Mouse (Mus musculus) G1E (cell line): ENCODE results near the gene Rnf126. TPM values are rescaled to one million over a fixed set of nuclear protein-coding genes. Genes with fewer than 3 reads are reported as not detected.
"Not testable (repeated sequence)": the region's sequence is repeated elsewhere in the genome, so short reads cannot be mapped to it uniquely, and the experiment has no call there.

Experiments used
- ATAC-seq: 2 replicates; pipeline ENCODE4 v1.8.0; 2016; ENCODE audit warnings: mild to moderate bottlenecking; ENCODE audit not compliant: insufficient number of reproducible peaks, poor library complexity, low FRiP score, severe bottlenecking; ENCODE audit errors: extremely low read depth
- DNase-seq: peaks from one replicate; pipeline ENCODE4 v3.0.0; 2012; ENCODE audit warnings: low spot score
- H3K27me3 ChIP-seq: 2 replicates; pipeline ENCODE4 v1.6.1; 2012; ENCODE audit warnings: mild to moderate bottlenecking, low read length, inconsistent platforms; ENCODE audit not compliant: insufficient read depth
- H3K36me3 ChIP-seq: replicated peaks from 2 replicates; pipeline ENCODE3; 2012; ENCODE audit warnings: mild to moderate bottlenecking, inconsistent platforms
- H3K4me1 ChIP-seq: 2 replicates; pipeline ENCODE4 v1.6.1; 2012; ENCODE audit warnings: low read depth, low read length, inconsistent platforms, mixed read lengths; ENCODE audit not compliant: insufficient read depth
- H3K4me3 ChIP-seq: 2 replicates; pipeline ENCODE4 v1.5.1; 2012; ENCODE audit warnings: low read depth, mild to moderate bottlenecking, inconsistent platforms, low read length, moderate library complexity, mixed read lengths
- H3K9me3 ChIP-seq: replicated peaks from 2 replicates; pipeline ENCODE4 v1.6.1; 2012; ENCODE audit warnings: inconsistent platforms
- CTCF ChIP-seq: IDR thresholded peaks from 2 replicates; pipeline ENCODE4 v1.5.1; 2012; ENCODE audit warnings: low read depth, low read length, inconsistent platforms, mixed read lengths
- GATA1 ChIP-seq: IDR thresholded peaks from 2 replicates; pipeline ENCODE4 v1.6.1; 2012; ENCODE audit warnings: borderline replicate concordance, low read length, inconsistent platforms, mixed read lengths
- GATA2 ChIP-seq: IDR thresholded peaks from 2 replicates; pipeline ENCODE4 v1.6.1; 2012; ENCODE audit warnings: low read depth, low read length, inconsistent platforms, borderline replicate concordance
- POLR2AphosphoS5 ChIP-seq: IDR thresholded peaks from 2 replicates; pipeline ENCODE4 v1.6.1; 2012; ENCODE audit warnings: low read depth, low read length, inconsistent platforms; ENCODE audit not compliant: insufficient replicate concordance
- TAL1 ChIP-seq: conservative IDR thresholded peaks from 2 replicates; pipeline ENCODE4 v1.6.1; 2012; ENCODE audit warnings: low read depth, low read length, inconsistent platforms, mixed read lengths
- polyA plus RNA-seq: library from polyadenylated mRNA; stranded (reverse); fragments of >175 nt; gene quantifications from 2 replicates; pipeline ENCODE4 v1.2.3, GENCODE M21; 2012
- total RNA-seq, 2 experiments: library from RNA; stranded (forward) in 1 of 2; stranded (reverse) in 1 of 2; fragments of 200-1000 nt in 1 of 2; fragments of >200 nt in 1 of 2; fragmentation: Nextera tagmentation in 1 of 2; gene quantifications; 2 replicates each; pipeline ENCODE4 v1.2.3; 2014 to 2017

Rnf126 gene
- total and polyA plus RNA-seq, 3 experiments: 23.5 to 353 (median 109) TPM

DNA sequence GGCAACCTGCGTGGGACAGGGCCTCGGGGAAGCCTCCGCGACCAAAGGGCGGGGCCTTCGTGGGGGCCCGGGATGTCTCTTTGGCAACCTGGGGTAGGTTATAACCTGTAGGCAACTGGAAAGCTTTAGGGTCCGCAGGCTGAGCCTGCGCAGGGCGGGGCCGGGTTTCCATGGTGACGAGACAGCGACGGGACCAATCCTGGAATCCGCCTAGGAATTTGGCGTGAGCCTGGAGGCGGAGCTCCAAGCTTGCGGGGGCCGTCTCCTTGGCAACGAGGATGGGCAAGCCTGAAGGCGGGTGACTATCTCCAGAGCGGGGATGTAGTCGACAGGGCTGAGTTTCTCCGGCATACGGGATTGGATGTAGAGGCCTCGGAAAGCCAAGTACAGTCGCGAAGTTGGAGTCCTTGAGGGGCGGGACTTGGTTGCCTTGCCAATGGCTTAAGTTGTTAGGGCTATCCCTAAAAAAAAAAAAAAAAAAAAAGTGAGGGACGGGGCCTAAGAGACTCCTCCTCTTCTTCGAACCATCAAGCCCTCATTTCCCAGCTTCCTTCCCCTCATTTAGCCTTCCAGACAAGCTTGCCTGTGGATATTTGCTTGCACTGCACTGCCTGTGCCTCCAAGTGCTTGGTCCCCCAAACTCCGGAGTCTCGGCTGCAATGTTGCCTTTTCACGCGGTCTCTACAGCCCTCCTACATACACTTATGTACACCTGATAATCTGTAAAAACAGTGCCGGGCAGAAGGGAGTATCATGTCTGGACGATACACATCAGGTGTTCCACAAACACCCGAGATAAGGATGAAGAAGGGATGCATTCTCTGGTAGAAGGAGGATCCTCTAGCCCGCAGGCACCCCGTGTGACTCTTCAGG, 856 bp upstream of the Rnf126 start:
- Histone ChIP-seq H3K27me3 (peaks cover 5% of the 10 kb centered on the region; the same call in 1 of the 2 replicates), H3K36me3 (peaks cover 34% of the 10 kb centered on the region), H3K9me3 (peaks cover 6% of the 10 kb centered on the region), H3K4me1 (peaks cover 59% of the 10 kb centered on the region), H3K4me3 (peak overlapping the region; percentile 98)
- DNase-seq (peak; percentile 40), ATAC-seq (no peak)
- TF ChIP-seq POLR2AphosphoS5: no peak
- no peak for TF ChIP-seq GATA2
- TF ChIP-seq TAL1: no peak
- no peak for TF ChIP-seq CTCF
- TF ChIP-seq GATA1: no peak

DNA sequence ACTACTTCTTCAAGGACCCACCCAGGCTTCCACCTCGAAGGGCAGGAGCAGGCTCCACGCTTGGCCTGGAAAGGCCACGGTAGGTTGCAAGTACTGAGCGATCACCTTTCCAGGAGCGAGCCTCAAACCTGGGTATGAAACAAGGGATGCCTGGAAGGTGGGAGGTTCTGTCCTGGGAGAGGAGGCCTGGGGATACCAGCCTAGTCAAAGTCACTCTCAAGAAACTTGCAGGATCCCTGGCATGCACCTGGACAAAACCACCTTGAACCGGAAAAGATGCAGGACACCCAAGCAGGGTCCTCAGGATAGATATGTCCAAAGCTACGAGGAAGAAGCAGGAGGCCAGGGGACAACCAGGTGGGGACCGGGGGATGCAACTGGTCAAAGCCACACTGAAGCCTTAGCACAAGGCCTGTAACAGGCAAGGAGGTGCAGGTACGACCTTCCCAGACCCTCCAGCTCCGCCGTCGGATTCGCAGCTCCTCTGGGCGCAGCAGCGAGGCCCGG, 698 bp downstream of the Rnf126 start:
- TF ChIP-seq TAL1: no peak
- no peak for TF ChIP-seq CTCF
- no peak for TF ChIP-seq GATA2
- TF ChIP-seq GATA1: no peak
- TF ChIP-seq POLR2AphosphoS5: no peak
- Histone ChIP-seq H3K36me3 (peaks cover 49% of the 10 kb centered on the region), H3K4me3 (peak overlapping the region; percentile 98), H3K4me1 (peaks cover 59% of the 10 kb centered on the region), H3K27me3 (no peaks in the 10 kb centered on the region), H3K9me3 (no peaks in the 10 kb centered on the region)
- ATAC-seq (no peak), DNase-seq (no peak)

GRCm38 (mm10) chr10:79765228-79765745, 1.5 kb downstream of the Rnf126 start:
- TF ChIP-seq POLR2AphosphoS5: no peak
- no peak for TF ChIP-seq GATA1
- TF ChIP-seq TAL1: no peak
- no peak for TF ChIP-seq CTCF
- TF ChIP-seq GATA2: no peak
- Histone ChIP-seq H3K4me1 (peaks cover 56% of the 10 kb centered on the region), H3K9me3 (no peaks in the 10 kb centered on the region), H3K27me3 (no peaks in the 10 kb centered on the region), H3K36me3 (peaks cover 56% of the 10 kb centered on the region), H3K4me3 (peak overlapping the region; percentile 98)
- no peak for DNase-seq
- no peak for ATAC-seq

GRCm38 (mm10) chr10:79764234-79764633, 2.5 kb downstream of the Rnf126 start:
- Histone ChIP-seq H3K4me3 (peak overlapping the region; percentile 56; the same call in 1 of the 2 replicates), H3K9me3 (no peaks in the 10 kb centered on the region), H3K4me1 (peaks cover 56% of the 10 kb centered on the region), H3K27me3 (no peaks in the 10 kb centered on the region), H3K36me3 (peaks cover 65% of the 10 kb centered on the region)
- TF ChIP-seq POLR2AphosphoS5 (no peak), TAL1 (no peak), CTCF (no peak), GATA2 (no peak), GATA1 (no peak)
- DNase-seq: no peak
- no peak for ATAC-seq

GRCm38 (mm10) chr10:79762875-79763274, 3.9 kb downstream of the Rnf126 start:
- ATAC-seq: no peak
- no peak overlapping the region; the same call in 1 of the 2 replicates for H3K4me3 ChIP-seq
- DNase-seq: no peak
- no peaks in the 10 kb centered on the region for H3K27me3 ChIP-seq
- H3K4me1 ChIP-seq: peaks cover 49% of the 10 kb centered on the region
- H3K9me3 ChIP-seq: no peaks in the 10 kb centered on the region
- H3K36me3 ChIP-seq: peaks cover 78% of the 10 kb centered on the region
- TF ChIP-seq TAL1 (no peak), POLR2AphosphoS5 (0 out of 2 replicates have a peak, but pooled peaks have one; percentile 18)

- DNase-seq: no peak
- TF ChIP-seq POLR2AphosphoS5 (no peak), CTCF (no peak), GATA1 (no peak), TAL1 (no peak), GATA2 (no peak)
- Histone ChIP-seq H3K27me3 (no peaks in the 10 kb centered on the region), H3K36me3 (peaks cover 98% of the 10 kb centered on the region), H3K9me3 (no peaks in the 10 kb centered on the region), H3K4me3 (no peak overlapping the region), H3K4me1 (peaks cover 38% of the 10 kb centered on the region)
- ATAC-seq: no peak
Observed at GRCm38 (mm10) chr10:79760603-79761143, 6.1 kb downstream of the Rnf126 start.

GRCm38 (mm10) chr10:79759675-79760074, 7.1 kb downstream of the Rnf126 start:
- H3K4me3 ChIP-seq, DNase-seq, ATAC-seq, H3K27me3 ChIP-seq, H3K9me3 ChIP-seq: not testable (repeated sequence)
- Histone ChIP-seq H3K36me3 (peaks cover 96% of the 10 kb centered on the region), H3K4me1 (peaks cover 36% of the 10 kb centered on the region)
